Mouse (Mus musculus) olfactory bulb, adult 2 months (tissue): Measurements from ENCODE around the gene Rmdn2.

Source experiments
- CTCF ChIP-seq: fragments of 200-500 bp; IDR thresholded peaks from 2 replicates; pipeline ENCODE4 v1.5.1; 2012; ENCODE audit warnings: low read depth, mild to moderate bottlenecking, low read length, moderate library complexity; ENCODE audit not compliant: insufficient read depth
- POLR2A ChIP-seq: fragments of 200-500 bp; IDR thresholded peaks from 2 replicates; pipeline ENCODE4 v1.6.1; 2012; ENCODE audit warnings: mild to moderate bottlenecking, low read depth, low read length, moderate library complexity; ENCODE audit not compliant: insufficient read depth

DNA sequence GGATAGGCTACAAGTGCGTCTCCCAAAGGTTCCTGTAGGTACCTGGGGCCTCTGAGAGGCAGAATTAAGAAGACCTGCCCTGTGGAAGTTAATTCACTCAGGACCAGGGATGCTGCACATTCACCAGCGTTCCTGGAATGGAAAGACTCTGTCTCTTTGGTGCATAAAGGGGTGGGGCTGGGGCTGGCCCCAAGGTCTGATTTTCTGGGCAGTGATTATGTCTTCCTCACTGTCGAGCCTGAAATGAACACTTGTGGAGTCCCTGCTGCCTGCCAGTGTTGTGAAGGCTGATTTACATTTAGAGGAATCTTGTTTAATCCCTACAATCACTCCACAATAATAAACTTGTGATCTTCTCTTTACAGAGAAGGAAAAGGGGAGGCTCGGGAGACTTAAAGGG lies 121.4 kb downstream of the Rmdn2 start:
- TF ChIP-seq CTCF (no peak), POLR2A (no peak)
